Mouse (Mus musculus) cerebellum, adult 11-12 months (tissue): ENCODE measurements around the gene Tomm5.
A peak's percentile ranks its signal among the peaks of the same experiment; 100 is the strongest.
"Not testable (repeated sequence)": the region's sequence is repeated elsewhere in the genome, so short reads cannot be mapped to it uniquely, and the experiment has no call there.

Source experiments
- DNase-seq: peaks from one replicate; pipeline ENCODE4 v3.0.0; 2022

Gene Tomm5

GRCm38 (mm10) chr4:45064577-45064976, 43.3 kb downstream of the Tomm5 start:
- no peak for DNase-seq

DNA sequence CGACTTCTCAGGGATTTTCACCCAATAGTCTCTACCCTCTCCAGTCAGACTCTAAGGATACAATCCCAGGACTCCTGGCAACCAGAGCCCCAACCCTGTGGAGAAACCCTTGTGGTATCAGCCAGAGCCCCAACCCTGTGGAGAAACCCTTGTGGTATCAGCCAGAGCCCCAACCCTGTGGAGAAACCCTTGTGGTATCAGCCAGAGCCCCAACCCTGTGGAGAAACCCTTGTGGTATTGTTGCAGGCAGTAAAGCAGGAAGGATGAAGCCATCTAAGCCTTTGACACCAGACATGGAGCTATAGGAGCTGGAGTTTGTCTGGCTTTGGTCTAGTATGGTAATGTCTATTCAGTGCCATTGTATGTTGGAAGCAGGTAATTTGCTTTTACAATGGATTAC, 44.1 kb downstream of the Tomm5 start:
- not testable (repeated sequence) for DNase-seq

GRCm38 (mm10) chr4:45055451-45055850, 52.5 kb downstream of the Tomm5 start:
- DNase-seq = peak; percentile 42
